Mouse (Mus musculus) retina, postnatal 1 day (tissue): Measurements from ENCODE around the gene Fbxl4.

Experiments
- DNase-seq: peaks from one replicate; pipeline ENCODE4 v3.0.0-alpha.2; 2012

Fbxl4 gene

DNA sequence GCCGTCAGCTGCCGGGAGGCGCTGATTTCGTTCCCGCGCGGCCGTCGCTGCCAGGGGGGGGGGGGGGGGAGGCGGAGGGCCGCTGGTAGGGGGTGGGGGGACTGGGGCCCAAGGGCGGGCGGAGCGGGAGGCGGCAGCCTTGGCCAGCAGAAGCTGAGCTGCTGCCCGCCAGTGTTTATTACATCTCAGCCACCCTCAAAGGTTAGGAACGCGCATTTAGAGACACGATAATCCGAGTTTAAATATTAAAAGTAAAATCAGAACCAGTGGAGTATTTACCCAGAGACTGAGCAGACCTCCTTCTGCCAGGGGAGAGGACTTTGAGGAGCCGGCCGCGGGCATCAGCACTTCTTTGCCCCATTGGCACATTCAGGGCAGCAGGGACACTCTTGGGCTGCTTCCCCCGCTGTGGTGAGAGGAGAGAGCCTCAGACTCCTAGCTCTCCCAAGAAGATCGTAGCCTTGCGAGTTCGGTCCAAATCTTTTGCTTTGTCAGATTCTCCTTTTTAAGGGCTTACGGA, 120.4 kb downstream of the Fbxl4 start:
- DNase-seq: peak; percentile 77

- peak; percentile 76 for DNase-seq
These were observed 121.4 kb downstream of the Fbxl4 start for GRCm38 (mm10) chr4:22478488-22479367.

- DNase-seq: peak; percentile 55
These were observed 122.2 kb downstream of the Fbxl4 start for GRCm38 (mm10) chr4:22479368-22480090.

- DNase-seq: no peak
These were observed 122.9 kb downstream of the Fbxl4 start for GRCm38 (mm10) chr4:22480091-22480857.

- DNase-seq: no peak
These were observed 123.5 kb downstream of the Fbxl4 start for GRCm38 (mm10) chr4:22480858-22481205.

DNA sequence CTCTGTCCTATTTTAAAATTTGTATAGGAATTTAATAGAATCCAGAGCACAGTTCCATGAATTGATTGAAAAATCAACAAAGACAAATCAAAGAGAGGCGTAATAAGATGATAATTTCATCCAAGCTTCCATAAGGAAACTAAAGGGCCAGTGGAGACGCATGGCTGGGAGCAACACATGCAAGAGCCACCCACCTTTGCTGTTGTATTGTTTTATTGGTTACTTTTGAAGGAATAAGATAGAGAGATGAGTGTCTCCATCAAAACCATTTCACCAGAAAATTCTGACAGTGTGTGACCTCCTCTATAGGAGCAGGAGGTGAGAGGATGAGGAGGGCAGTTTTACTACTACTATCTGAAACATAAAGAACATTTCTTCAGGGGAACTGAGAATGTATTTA, 124.8 kb downstream of the Fbxl4 start:
- no peak for DNase-seq

DNA sequence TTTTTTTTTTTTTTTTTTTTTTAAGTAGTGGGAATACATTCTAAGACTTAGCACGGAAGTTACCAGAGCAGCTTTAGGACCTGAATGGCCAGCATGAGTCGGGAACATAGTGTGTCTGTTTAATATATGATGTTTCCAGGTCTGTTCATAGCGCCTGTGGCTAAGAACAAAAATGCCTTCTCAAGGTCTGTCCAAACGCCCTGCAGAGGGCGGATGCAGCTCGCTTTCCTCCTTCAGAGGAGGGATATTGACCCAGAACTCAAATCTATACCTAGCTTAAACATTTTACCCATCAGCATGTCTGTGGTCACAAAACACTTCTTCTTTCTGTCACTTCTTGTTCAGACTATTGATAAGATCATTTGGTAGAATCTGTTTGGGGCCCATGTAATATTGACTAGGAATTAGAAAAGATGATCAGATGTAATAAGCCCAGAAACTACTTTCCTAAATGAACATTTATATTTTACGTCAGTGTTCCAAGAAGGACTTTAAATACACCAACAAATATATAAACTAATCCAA, 125.5 kb downstream of the Fbxl4 start:
- peak; percentile 46 for DNase-seq

DNA sequence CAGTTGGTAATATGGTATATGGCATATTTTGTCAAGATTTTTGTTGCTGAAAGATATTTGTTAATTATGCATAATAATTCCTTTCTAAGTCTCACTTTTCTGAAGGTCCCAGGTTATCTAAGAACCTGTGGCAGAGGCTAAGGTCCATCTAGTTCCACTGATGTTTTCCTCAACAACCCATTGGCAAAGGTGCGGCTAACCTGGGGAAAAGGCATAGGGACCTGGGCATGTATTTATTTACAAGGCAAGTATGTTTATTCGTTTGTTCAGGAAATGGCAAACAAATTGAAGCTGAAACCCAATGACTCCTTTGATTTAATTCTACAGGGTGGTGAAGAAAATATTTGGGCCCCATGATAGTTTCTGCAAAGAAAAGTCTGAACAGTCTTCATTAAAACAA, 126.2 kb downstream of the Fbxl4 start:
- DNase-seq: no peak
